Mouse (Mus musculus) CH12.LX (cell line): Measurements from ENCODE around the gene Fhl1. TPM values are rescaled to one million over a fixed set of nuclear protein-coding genes. Genes with fewer than 3 reads are reported as not detected.
A peak's percentile ranks its signal among the peaks of the same experiment; 100 is the strongest.

ENCODE experiments used
- DNase-seq: peaks from one replicate; pipeline ENCODE4 v3.0.0-alpha.2; 2013; ENCODE audit errors: extremely low read depth
- H3K27ac ChIP-seq: 2 replicates; pipeline ENCODE4 v1.5.1; 2012; ENCODE audit warnings: low read depth, mild to moderate bottlenecking, control low read depth, moderate library complexity; ENCODE audit not compliant: insufficient read depth
- H3K27me3 ChIP-seq: replicated peaks from 2 replicates; pipeline ENCODE3; 2012; ENCODE audit warnings: inconsistent platforms
- H3K36me3 ChIP-seq, 2 experiments: replicated peaks in 1 of 2; 2 replicates each; pipeline versions ENCODE3 to v1.6.1; 2012; ENCODE audit warnings: inconsistent platforms in 1 of 2, low read length in 1 of 2, mild to moderate bottlenecking in 1 of 2, mixed read lengths in 1 of 2, moderate library complexity in 1 of 2; ENCODE audit not compliant: control insufficient read depth in 1 of 2, insufficient read depth in 1 of 2
- H3K4me1 ChIP-seq, 2 experiments: 2 replicates each; pipeline ENCODE4 v1.6.1; 2012; ENCODE audit warnings: inconsistent platforms in 1 of 2, moderate library complexity in 1 of 2; ENCODE audit not compliant: insufficient read depth in 2 of 2, control insufficient read depth in 1 of 2
- H3K4me2 ChIP-seq: 2 replicates; pipeline ENCODE4 v1.6.1; 2012; ENCODE audit warnings: low read depth, mild to moderate bottlenecking, control low read depth; ENCODE audit not compliant: poor library complexity, insufficient read depth, severe bottlenecking
- H3K4me3 ChIP-seq, 3 experiments: fragments of 150-350 bp in 1 of 3; sonication (generic) in 1 of 3; replicated peaks in 1 of 3; 2 replicates each; pipeline versions ENCODE3 to v1.5.1; 2011 to 2012; ENCODE audit warnings: low read depth in 2 of 3, low read length in 2 of 3, mild to moderate bottlenecking in 2 of 3, moderate library complexity in 2 of 3, control low read depth in 1 of 3, improper control_type of control experiment in 1 of 3, inconsistent platforms in 1 of 3, mixed read lengths in 1 of 3; ENCODE audit not compliant: poor library complexity in 1 of 3
- H3K79me2 ChIP-seq: replicated peaks from 2 replicates; pipeline ENCODE4 v1.6.1; 2012; ENCODE audit warnings: mild to moderate bottlenecking, moderate library complexity; ENCODE audit not compliant: control insufficient read depth, poor library complexity, insufficient read depth, severe bottlenecking; ENCODE audit errors: extremely low read depth
- H3K9ac ChIP-seq: 2 replicates; pipeline ENCODE4 v1.6.1; 2012; ENCODE audit warnings: low read depth, mild to moderate bottlenecking, control low read depth, moderate library complexity; ENCODE audit not compliant: insufficient read depth
- H3K9me3 ChIP-seq: replicated peaks from 2 replicates; pipeline ENCODE3; 2012; ENCODE audit warnings: low read length, inconsistent platforms, mixed read lengths
- CHD1 ChIP-seq: IDR thresholded peaks from 2 replicates; pipeline ENCODE4 v1.6.1; 2012; ENCODE audit warnings: low read depth, low read length, improper control_type of control experiment, inconsistent platforms
- CTCF ChIP-seq, 2 experiments: IDR thresholded peaks in 1 of 2; conservative IDR thresholded peaks in 1 of 2; 2 replicates each; pipeline ENCODE4 v1.5.1; 2011 to 2012; ENCODE audit warnings: low read depth in 2 of 2, low read length in 2 of 2, improper control_type of control experiment in 1 of 2, inconsistent platforms in 1 of 2, mild to moderate bottlenecking in 1 of 2, moderate library complexity in 1 of 2
- E2F4 ChIP-seq: IDR thresholded peaks from 2 replicates; pipeline ENCODE4 v1.6.1; 2011; ENCODE audit warnings: low read depth, low read length, improper control_type of control experiment; ENCODE audit not compliant: insufficient replicate concordance
- ELF1 ChIP-seq: IDR thresholded peaks from 2 replicates; pipeline ENCODE4 v1.6.1; 2014; ENCODE audit warnings: low read depth, mild to moderate bottlenecking, inconsistent platforms, low read length, improper control_type of control experiment
- GABPA ChIP-seq: IDR thresholded peaks from 2 replicates; pipeline ENCODE4 v1.6.1; 2012; ENCODE audit warnings: low read depth, low read length, improper control_type of control experiment, inconsistent platforms; ENCODE audit not compliant: insufficient replicate concordance
- JUN ChIP-seq: IDR thresholded peaks from 2 replicates; pipeline ENCODE4 v1.6.1; 2011; ENCODE audit warnings: low read depth, mild to moderate bottlenecking, low read length, improper control_type of control experiment, moderate library complexity; ENCODE audit not compliant: insufficient read depth
- JUND ChIP-seq: conservative IDR thresholded peaks from 2 replicates; pipeline ENCODE4 v1.6.1; 2011; ENCODE audit warnings: low read depth, low read length, improper control_type of control experiment
- NELFE ChIP-seq: IDR thresholded peaks from 2 replicates; pipeline ENCODE4 v1.6.1; 2011; ENCODE audit warnings: low read depth, low read length, improper control_type of control experiment
- POLR2A ChIP-seq: IDR thresholded peaks from 2 replicates; pipeline ENCODE4 v1.6.1; 2011; ENCODE audit warnings: low read depth, mild to moderate bottlenecking, improper control_type of control experiment, low read length
- RAD21 ChIP-seq: IDR thresholded peaks from 2 replicates; pipeline ENCODE4 v1.6.1; 2011; ENCODE audit warnings: low read depth, mild to moderate bottlenecking, low read length, improper control_type of control experiment, moderate library complexity
- SMC3 ChIP-seq: IDR thresholded peaks from 2 replicates; pipeline ENCODE4 v1.6.1; 2011; ENCODE audit warnings: low read depth, low read length, improper control_type of control experiment
- TCF12 ChIP-seq: IDR thresholded peaks from 2 replicates; pipeline ENCODE4 v1.6.1; 2014; ENCODE audit warnings: low read depth, mild to moderate bottlenecking, inconsistent platforms, low read length, improper control_type of control experiment
- USF1 ChIP-seq: IDR thresholded peaks from 2 replicates; pipeline ENCODE4 v1.6.1; 2014; ENCODE audit warnings: low read depth, mild to moderate bottlenecking, inconsistent platforms, low read length, improper control_type of control experiment
- USF2 ChIP-seq: conservative IDR thresholded peaks from 2 replicates; pipeline ENCODE4 v1.6.1; 2011; ENCODE audit warnings: low read depth, low read length, improper control_type of control experiment
- dilution Hi-C: fragments of 300-500 bp; cut with MboI; formaldehyde crosslinking; loops from 2 replicates; pipeline ENCODE4 v1.14.3; 2020; ENCODE audit warnings: low sequenced_read_pairs; ENCODE audit not compliant: extremely low pct_unique_long_range_greater_than_20kb, extremely low pct_ligation_motif_present
- in situ Hi-C: fragments of 300-500 bp; cut with MboI; formaldehyde crosslinking; loops from 3 replicates; pipeline ENCODE4 v1.14.3; 2019; ENCODE audit warnings: low sequenced_read_pairs, low pct_ligation_motif_present, low pct_unique_long_range_greater_than_20kb, mixed read lengths
- polyA plus RNA-seq: library from polyadenylated mRNA; unstranded; fragments of >175 nt; gene quantifications from 2 replicates; pipeline ENCODE4 v1.2.1, GENCODE M21; 2012; ENCODE audit warnings: low read depth; ENCODE audit not compliant: insufficient read length
- total RNA-seq, 2 experiments: library from RNA; depleted of rRNA; stranded (reverse); fragments of 300-350 nt in 1 of 2; fragments of >200 nt in 1 of 2; gene quantifications; 2 replicates each; pipeline ENCODE4 v1.2.3; 2012 to 2014

Fhl1 gene
- total and polyA plus RNA-seq, 3 experiments = not detected

DNA sequence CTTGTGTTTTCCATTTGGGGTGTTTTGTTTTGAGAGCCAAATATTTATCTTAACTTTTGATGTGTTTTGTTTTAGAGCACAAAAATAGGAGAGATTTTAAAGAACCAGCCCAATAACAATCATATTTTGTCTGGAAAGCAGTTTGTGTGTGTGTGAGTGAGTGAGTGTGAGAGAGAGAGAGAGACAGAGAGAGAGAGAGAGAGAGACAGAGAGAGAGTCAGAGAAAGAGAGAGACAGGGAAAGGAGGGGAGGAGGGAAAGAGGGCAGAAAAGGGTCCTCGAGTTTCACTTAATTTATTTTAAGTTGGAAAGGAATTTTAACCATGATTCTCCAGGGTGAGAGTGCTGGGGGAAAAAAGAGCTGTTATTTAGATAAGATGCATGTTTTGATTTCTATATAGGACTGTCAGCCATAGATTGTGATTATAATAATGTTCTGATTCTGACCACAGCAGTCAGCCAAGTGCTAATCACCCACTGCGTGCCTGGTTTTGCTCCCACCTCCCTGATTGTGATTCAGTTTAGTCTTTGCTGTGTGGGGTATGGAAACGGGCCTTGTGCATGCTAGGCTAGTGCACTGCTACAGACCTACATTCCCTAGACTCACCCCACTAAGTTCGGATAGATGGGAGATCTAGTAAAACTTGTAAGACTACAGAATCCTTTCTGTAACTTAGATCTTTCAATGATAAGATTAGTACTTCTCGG, 6.4 kb downstream of the Fhl1 start:
- no peak for DNase-seq
- in situ Hi-C loops = no loop called here

GRCm38 (mm10) chrX:56741428-56741827, 9.8 kb downstream of the Fhl1 start:
- dilution Hi-C loops (no loop called here), in situ Hi-C loops (no loop called here)
- DNase-seq = peak; percentile 4
- no peaks in the 10 kb centered on the region for H3K9me3 ChIP-seq
- H3K4me1 ChIP-seq = no peaks in the 10 kb centered on the region
- TF ChIP-seq NELFE (no peak), JUND (no peak), POLR2A (no peak), RAD21 (no peak)
- H3K79me2 ChIP-seq = no peaks in the 10 kb centered on the region
- H3K4me2 ChIP-seq = no peak overlapping the region
- H3K4me3 ChIP-seq = no peak overlapping the region
- H3K27ac ChIP-seq = no peak overlapping the region
- no peaks in the 10 kb centered on the region for H3K27me3 ChIP-seq
- H3K9ac ChIP-seq = no peak overlapping the region
- H3K36me3 ChIP-seq = no peaks in the 10 kb centered on the region

More for the DNA sequence above, 6.4 kb downstream of the Fhl1 start:
- dilution Hi-C loops = no loop called here
- no peak overlapping the region for H3K4me3 ChIP-seq
- H3K4me1 ChIP-seq = no peaks in the 10 kb centered on the region
- H3K27me3 ChIP-seq = no peaks in the 10 kb centered on the region
- no peak for TF ChIP-seq TCF12
- TF ChIP-seq JUN = no peak
- no peak for TF ChIP-seq NELFE
- no peak for TF ChIP-seq ELF1
- no peak for TF ChIP-seq GABPA
- TF ChIP-seq USF1 = no peak
- H3K9ac ChIP-seq = no peak overlapping the region
- no peak overlapping the region for H3K27ac ChIP-seq
- H3K9me3 ChIP-seq = no peaks in the 10 kb centered on the region
- H3K4me2 ChIP-seq = no peak overlapping the region
- H3K36me3 ChIP-seq = no peaks in the 10 kb centered on the region
- H3K79me2 ChIP-seq = no peaks in the 10 kb centered on the region

DNA sequence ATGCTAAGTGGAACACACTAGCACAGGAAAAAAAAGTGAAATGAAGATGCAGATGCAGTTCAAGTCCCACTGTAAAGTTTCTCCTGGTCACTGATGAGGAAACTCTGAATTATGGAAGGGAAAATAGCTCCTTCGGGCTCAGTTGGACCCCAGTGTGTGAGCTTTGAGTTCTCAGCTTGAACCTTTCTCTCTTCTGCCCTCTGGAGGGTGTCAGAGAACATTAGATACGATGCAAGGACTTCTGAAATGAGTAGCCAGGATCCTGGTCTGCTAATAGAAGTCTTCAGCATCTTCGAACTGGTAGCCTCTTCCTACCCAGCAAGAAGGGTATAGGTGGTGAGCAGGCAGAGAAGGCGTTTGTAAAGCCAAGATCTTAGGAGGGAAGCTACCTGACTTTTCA, 19.9 kb downstream of the Fhl1 start:
- dilution Hi-C loops (no loop called here), in situ Hi-C loops (loop anchor here (25.0 kb wide), 1 partner anchor 214 kb away; the partner anchor contains the start of gene Gm648)
- H3K36me3 ChIP-seq = no peaks in the 10 kb centered on the region
- H3K9ac ChIP-seq = no peak overlapping the region
- no peaks in the 10 kb centered on the region for H3K79me2 ChIP-seq
- H3K4me1 ChIP-seq = no peaks in the 10 kb centered on the region
- no peak overlapping the region for H3K4me3 ChIP-seq
- no peaks in the 10 kb centered on the region for H3K27me3 ChIP-seq
- H3K4me2 ChIP-seq = no peak overlapping the region
- H3K9me3 ChIP-seq = no peaks in the 10 kb centered on the region
- no peak overlapping the region for H3K27ac ChIP-seq
- DNase-seq = peak; percentile 17
- TF ChIP-seq CHD1 (no peak), SMC3 (peak; percentile 45), E2F4 (no peak), RAD21 (peak; percentile 34), POLR2A (no peak), CTCF (conservative IDR thresholded peaks at IDR 0.05 in 1 of 2, IDR thresholded peaks at IDR 0.05 in 1 of 2; ENCODE audit: low read depth in 2 of 2, low read length in 2 of 2) (peak in 1 of 2 experiments; percentile 48; a peak in 2 of 4 replicates), USF2 (no peak)
